Mouse (Mus musculus): ENCODE results near the gene Ssh2. TPM values are rescaled to one million over a fixed set of nuclear protein-coding genes. Genes with fewer than 3 reads are reported as not detected.
"Not testable (repeated sequence)": the region's sequence is repeated elsewhere in the genome, so short reads cannot be mapped to it uniquely, and the experiment has no call there.

Ssh2 gene
- polyA plus RNA-seq, 1 experiment from 2014 or later: 13.4 TPM

DNA sequence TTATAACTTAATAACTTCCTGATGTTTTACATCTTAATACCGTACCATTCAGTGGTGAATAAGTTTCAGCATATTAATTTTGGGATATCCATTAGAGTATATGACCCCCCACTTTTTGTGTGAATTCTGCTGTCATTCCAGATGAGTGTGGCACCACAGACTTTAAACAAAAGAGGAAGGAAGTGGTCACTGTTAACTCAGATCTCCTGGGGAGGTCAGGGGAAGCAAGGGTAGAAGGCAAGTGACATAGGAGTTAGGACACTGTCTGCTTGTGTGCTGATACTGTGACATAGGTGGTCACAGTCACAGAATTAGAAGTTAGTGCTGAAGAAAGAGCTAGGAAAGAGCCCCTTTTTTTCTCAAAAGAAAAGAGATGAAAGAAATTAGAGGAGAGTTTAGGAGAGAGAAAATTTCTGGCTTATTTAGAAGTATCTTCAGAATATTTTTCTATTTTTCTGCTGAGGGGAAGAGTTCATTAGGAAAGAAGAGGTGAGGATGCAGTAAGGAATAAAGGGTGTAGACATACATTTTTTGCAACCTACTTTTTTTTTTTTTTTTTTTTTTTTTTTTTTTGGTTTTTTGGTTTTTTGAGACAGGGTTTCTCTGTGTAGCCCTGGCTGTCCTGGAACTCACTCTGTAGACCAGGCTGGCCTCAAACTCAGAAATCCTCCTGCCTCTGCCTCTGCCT, 23.7 kb downstream of the Ssh2 start:
- Histone ChIP-seq H3K9ac (no peak overlapping the region), H3K4me3 (no peak overlapping the region), H3K4me2 (no peak overlapping the region), H3K9me3 (no peaks in the 10 kb centered on the region), H3K36me3 (no peaks in the 10 kb centered on the region), H3K27ac (replicated peaks) (no peak overlapping the region), H3K27me3 (no peaks in the 10 kb centered on the region), H3K4me1 (replicated peaks) (no peaks in the 10 kb centered on the region)
- no peak for ATAC-seq (ENCODE audit: low read depth)
- WGBS: 98% methylated on average over 1 of the region's 1 CpGs

DNA sequence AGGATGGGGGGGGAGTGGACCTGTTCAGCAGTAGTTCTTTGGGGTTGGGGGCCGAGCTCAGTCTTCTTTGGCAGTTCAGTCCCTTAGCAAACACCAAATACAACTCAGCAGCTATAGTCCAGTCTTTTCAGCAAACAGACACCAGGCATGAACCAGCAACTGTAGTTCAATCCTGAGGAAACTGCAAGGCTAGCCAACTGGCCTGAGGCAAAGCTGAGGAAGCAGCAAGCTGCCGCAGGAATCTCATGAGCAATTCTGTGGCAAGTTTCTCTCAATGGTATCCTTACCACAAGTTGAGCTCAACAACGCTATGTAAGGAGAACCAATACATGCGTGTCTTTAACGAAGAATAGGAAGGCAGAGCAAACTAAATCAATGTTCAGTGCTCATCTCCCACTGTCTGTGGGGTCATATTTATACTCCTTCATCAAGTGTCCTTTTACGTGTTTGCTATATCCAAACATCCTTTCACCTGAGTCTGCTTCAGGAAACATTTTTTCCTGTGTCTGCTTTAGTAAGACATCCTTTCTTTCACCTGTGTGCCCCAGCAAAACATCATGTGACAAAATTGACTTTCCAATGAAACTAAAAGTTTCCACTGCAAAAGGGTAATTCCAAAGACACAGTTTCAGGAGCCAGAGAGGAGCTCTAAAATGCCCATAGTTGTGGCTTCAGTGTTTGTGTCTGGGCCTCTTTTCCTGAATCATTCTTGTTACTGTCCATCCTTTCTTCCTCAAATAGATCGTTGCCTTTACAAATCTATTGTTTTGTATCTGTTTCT, 24.6 kb downstream of the Ssh2 start:
- no peak for ATAC-seq (ENCODE audit: low read depth)
- 90% methylated on average over 7 of the region's 7 CpGs for WGBS

GRCm38 (mm10) chr11:77242912-77243311, 26.8 kb downstream of the Ssh2 start:
- Histone ChIP-seq H3K27ac (replicated peaks) (no peak overlapping the region), H3K4me3 (no peak overlapping the region), H3K27me3 (no peaks in the 10 kb centered on the region), H3K36me3 (no peaks in the 10 kb centered on the region), H3K9ac (no peak overlapping the region), H3K4me2 (no peak overlapping the region), H3K4me1 (replicated peaks) (no peaks in the 10 kb centered on the region), H3K9me3 (no peaks in the 10 kb centered on the region)
- WGBS: 67% methylated on average over 2 of the region's 2 CpGs
- ATAC-seq (ENCODE audit: low read depth): no peak

More for the DNA sequence above, 24.6 kb downstream of the Ssh2 start:
- Histone ChIP-seq H3K4me1 (replicated peaks) (no peaks in the 10 kb centered on the region), H3K36me3 (no peaks in the 10 kb centered on the region), H3K9ac (no peak overlapping the region), H3K4me2 (no peak overlapping the region), H3K4me3 (no peak overlapping the region), H3K27ac (replicated peaks) (no peak overlapping the region), H3K9me3 (no peaks in the 10 kb centered on the region), H3K27me3 (no peaks in the 10 kb centered on the region)

- H3K4me3 ChIP-seq: no peak overlapping the region
- no peaks in the 10 kb centered on the region for H3K36me3 ChIP-seq
- no peak overlapping the region for H3K9ac ChIP-seq
- no peaks in the 10 kb centered on the region for H3K9me3 ChIP-seq
- no peak overlapping the region for H3K27ac ChIP-seq (replicated peaks)
- no peak for ATAC-seq (ENCODE audit: low read depth)
- 82% methylated on average over 2 of the region's 2 CpGs for WGBS
- H3K4me2 ChIP-seq: no peak overlapping the region
- H3K4me1 ChIP-seq (replicated peaks): no peaks in the 10 kb centered on the region
- H3K27me3 ChIP-seq: no peaks in the 10 kb centered on the region
Measured at GRCm38 (mm10) chr11:77252826-77253225, 36.7 kb downstream of the Ssh2 start.

GRCm38 (mm10) chr11:77259441-77259840, 43.4 kb downstream of the Ssh2 start:
- Histone ChIP-seq H3K9me3 (no peaks in the 10 kb centered on the region), H3K27me3 (no peaks in the 10 kb centered on the region), H3K9ac (no peak overlapping the region), H3K27ac (replicated peaks) (no peak overlapping the region), H3K4me1 (replicated peaks) (no peaks in the 10 kb centered on the region), H3K4me2 (no peak overlapping the region), H3K4me3 (no peak overlapping the region), H3K36me3 (no peaks in the 10 kb centered on the region)
- 65% methylated on average over 2 of the region's 2 CpGs for WGBS
- no peak for ATAC-seq (ENCODE audit: low read depth)

GRCm38 (mm10) chr11:77267401-77267800, 51.3 kb downstream of the Ssh2 start:
- H3K27me3 ChIP-seq: no peaks in the 10 kb centered on the region
- 81% methylated on average over 2 of the region's 2 CpGs for WGBS

DNA sequence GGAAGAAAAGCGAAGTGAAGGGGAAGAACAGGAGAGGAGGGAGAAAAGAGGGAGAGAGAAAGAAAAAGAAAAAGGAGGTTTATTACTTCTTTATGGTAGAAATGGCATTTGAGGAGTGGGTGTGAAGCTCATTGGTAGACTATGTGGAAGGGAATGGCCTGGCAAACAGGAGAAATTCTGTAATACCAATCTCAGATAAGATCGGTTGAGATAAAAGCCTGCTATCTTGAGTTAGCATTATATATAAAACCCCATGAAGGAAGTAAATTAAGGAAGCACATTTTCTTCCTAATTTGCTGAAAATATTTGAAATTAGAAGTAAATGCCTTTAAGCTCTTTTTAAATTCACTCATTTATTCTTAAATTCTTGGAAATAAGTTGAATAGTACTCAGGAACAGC, 59.9 kb downstream of the Ssh2 start:
- ATAC-seq (ENCODE audit: low read depth): no peak
- no peak overlapping the region for H3K9ac ChIP-seq
- no peaks in the 10 kb centered on the region for H3K36me3 ChIP-seq
- H3K4me3 ChIP-seq: no peak overlapping the region
- no peak overlapping the region for H3K4me2 ChIP-seq
- no peaks in the 10 kb centered on the region for H3K9me3 ChIP-seq
- no peaks in the 10 kb centered on the region for H3K4me1 ChIP-seq (replicated peaks)
- H3K27me3 ChIP-seq: no peaks in the 10 kb centered on the region
- 87% methylated on average over 2 of the region's 2 CpGs for WGBS
- H3K27ac ChIP-seq (replicated peaks): no peak overlapping the region

More at GRCm38 (mm10) chr11:77267401-77267800, 51.3 kb downstream of the Ssh2 start:
- Histone ChIP-seq H3K4me1 (replicated peaks) (no peaks in the 10 kb centered on the region), H3K36me3 (no peaks in the 10 kb centered on the region), H3K4me2 (no peak overlapping the region), H3K9me3 (no peaks in the 10 kb centered on the region), H3K27ac (replicated peaks) (no peak overlapping the region), H3K9ac (no peak overlapping the region), H3K4me3 (no peak overlapping the region)
- ATAC-seq (ENCODE audit: low read depth): no peak

DNA sequence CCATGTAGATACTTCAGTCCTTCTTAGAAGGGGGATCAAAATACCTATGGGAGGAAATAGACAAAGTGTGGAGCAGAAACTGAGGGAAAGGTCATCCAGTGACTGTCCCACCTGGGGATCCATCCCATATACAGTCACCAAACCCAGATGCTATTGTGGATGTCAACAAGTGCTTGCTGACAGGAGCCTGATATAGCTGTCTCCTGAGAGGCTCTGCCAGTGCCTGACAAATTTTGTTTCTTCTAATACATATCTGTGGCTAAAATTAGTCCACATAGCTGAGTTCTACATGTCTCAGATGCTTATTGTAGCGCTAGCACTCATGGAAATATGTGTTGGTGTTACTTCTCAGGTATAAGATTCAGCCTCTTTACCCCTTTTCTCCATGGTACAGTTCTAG, 62.5 kb downstream of the Ssh2 start:
- H3K27ac ChIP-seq (replicated peaks); H3K4me2 ChIP-seq; ATAC-seq (ENCODE audit: low read depth); H3K4me3 ChIP-seq; H3K36me3 ChIP-seq; H3K9me3 ChIP-seq; H3K27me3 ChIP-seq; H3K9ac ChIP-seq; H3K4me1 ChIP-seq (replicated peaks): not testable (repeated sequence)
- 98% methylated on average over 1 of the region's 1 CpGs for WGBS

DNA sequence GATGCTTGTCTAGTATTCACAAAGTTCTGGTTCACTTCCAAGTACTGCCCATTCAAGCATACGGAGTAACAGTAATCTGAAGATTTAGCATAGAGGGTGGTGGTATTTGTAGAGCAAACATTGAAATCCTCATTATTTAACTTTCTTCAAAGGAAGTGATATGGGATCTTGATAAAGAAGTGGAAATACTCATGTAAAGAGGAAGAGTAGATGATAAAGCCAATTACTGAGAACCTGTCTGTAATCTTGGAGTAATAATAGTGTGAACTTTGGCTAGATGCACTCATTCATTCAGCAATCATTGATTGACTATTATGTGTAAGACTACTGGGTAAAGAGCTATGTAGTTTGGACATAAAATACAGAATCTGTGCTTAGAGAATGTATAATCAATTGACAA, 64.1 kb downstream of the Ssh2 start:
- H3K9ac ChIP-seq: no peak overlapping the region
- H3K4me2 ChIP-seq: no peak overlapping the region
- no peak for ATAC-seq (ENCODE audit: low read depth)
- H3K36me3 ChIP-seq: no peaks in the 10 kb centered on the region
- 94% methylated on average over 1 of the region's 1 CpGs for WGBS
- no peaks in the 10 kb centered on the region for H3K9me3 ChIP-seq
- H3K4me3 ChIP-seq: no peak overlapping the region
- no peaks in the 10 kb centered on the region for H3K4me1 ChIP-seq (replicated peaks)
- no peaks in the 10 kb centered on the region for H3K27me3 ChIP-seq
- no peak overlapping the region for H3K27ac ChIP-seq (replicated peaks)

DNA sequence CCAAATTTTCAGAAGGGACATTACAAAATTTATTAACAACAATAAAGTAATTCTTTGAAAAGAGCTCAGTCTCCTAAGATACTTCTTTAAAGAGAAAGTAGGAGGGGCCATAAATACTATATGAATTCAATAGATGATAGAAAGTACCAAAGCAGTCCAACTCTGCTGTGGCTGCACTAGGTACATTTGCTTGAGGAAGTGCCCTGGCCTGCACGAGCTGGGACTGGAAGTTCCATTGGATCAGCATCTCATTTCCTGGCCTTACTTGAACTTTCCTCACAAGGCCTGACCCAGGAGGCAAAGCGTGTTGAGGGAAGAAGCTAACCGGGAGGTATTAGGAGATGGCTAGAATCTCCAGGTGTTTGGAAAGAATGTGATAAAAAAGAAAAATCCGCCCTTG, 75.4 kb downstream of the Ssh2 start:
- Histone ChIP-seq H3K9me3 (no peaks in the 10 kb centered on the region), H3K27ac (replicated peaks) (no peak overlapping the region), H3K27me3 (no peaks in the 10 kb centered on the region), H3K9ac (no peak overlapping the region), H3K4me2 (no peak overlapping the region), H3K4me3 (no peak overlapping the region), H3K4me1 (replicated peaks) (no peaks in the 10 kb centered on the region), H3K36me3 (no peaks in the 10 kb centered on the region)
- ATAC-seq (ENCODE audit: low read depth): no peak
- WGBS: 77% methylated on average over 4 of the region's 4 CpGs

DNA sequence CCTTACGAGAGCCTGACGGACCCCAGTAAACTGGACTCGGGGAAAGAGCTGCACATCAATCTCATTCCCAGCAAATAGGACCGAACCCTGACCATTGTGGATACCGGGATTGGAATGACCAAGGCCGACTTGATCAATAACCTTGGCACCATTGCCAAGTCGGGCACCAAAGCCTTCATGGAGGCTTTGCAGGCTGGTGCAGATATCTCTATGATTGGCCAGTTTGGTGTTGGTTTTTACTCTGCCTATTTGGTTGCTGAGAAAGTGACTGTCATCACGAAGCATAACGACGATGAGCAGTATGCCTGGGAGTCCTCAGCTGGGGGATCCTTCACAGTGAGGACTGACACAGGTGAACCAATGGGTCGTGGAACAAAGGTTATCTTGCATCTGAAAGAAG, 77.6 kb downstream of the Ssh2 start:
- not testable (repeated sequence) for H3K27ac ChIP-seq (replicated peaks); H3K4me3 ChIP-seq; H3K9me3 ChIP-seq; ATAC-seq (ENCODE audit: low read depth); H3K4me1 ChIP-seq (replicated peaks); H3K9ac ChIP-seq; H3K27me3 ChIP-seq; H3K4me2 ChIP-seq; H3K36me3 ChIP-seq
- 95% methylated on average over 10 of the region's 11 CpGs for WGBS

DNA sequence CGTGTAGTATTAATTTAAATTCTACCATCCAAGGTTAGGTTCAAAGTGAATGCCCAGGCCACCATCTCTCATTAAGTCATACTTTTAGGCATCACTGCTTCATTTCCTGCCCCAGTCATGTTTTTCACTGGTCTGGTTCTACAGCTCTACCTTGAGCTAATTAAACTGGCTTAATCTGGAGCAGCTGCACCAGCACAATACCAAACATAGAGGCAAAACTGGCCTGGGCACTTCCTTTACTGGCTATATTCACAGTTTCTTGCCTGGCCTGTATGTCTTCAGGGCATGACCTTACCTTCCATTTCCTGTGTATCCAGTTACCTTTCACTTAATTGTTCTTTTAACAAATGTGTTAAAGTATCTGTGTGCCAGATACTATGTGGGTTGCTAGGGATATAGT, 81.2 kb downstream of the Ssh2 start:
- no peak overlapping the region for H3K4me2 ChIP-seq
- H3K27ac ChIP-seq (replicated peaks): no peak overlapping the region
- H3K27me3 ChIP-seq: no peaks in the 10 kb centered on the region
- H3K4me1 ChIP-seq (replicated peaks): no peaks in the 10 kb centered on the region
- no peak for ATAC-seq (ENCODE audit: low read depth)
- H3K4me3 ChIP-seq: no peak overlapping the region
- H3K9me3 ChIP-seq: no peaks in the 10 kb centered on the region
- no peak overlapping the region for H3K9ac ChIP-seq
- 64% methylated on average over 1 of the region's 1 CpGs for WGBS
- no peaks in the 10 kb centered on the region for H3K36me3 ChIP-seq

DNA sequence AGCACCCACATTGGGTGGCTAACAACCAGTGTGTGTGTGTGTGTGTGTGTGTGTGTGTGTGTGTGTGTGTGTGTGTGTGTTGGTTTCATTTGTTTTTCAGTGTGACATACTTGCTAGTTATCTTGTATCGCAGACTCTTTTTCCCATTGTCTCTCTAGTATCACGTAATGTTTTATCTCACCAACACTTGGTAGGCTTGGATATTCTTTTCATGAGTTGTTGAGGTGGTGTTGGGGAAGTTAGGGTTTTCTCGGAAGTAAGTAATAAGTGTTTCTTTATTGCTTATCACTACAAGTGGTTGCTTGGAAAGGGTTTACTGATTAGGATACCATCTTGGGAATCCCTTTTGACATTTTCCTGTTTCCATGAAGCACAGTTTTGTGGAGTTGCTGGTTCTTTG, 91.1 kb downstream of the Ssh2 start:
- no peak for ATAC-seq (ENCODE audit: low read depth)
- H3K36me3 ChIP-seq: no peaks in the 10 kb centered on the region
- 92% methylated on average over 3 of the region's 3 CpGs for WGBS

More for the DNA sequence above, 91.1 kb downstream of the Ssh2 start:
- H3K4me3 ChIP-seq: no peak overlapping the region
- no peaks in the 10 kb centered on the region for H3K9me3 ChIP-seq
- no peak overlapping the region for H3K9ac ChIP-seq
- no peak overlapping the region for H3K4me2 ChIP-seq
- H3K27ac ChIP-seq (replicated peaks): no peak overlapping the region
- no peaks in the 10 kb centered on the region for H3K4me1 ChIP-seq (replicated peaks)
- H3K27me3 ChIP-seq: no peaks in the 10 kb centered on the region
